Mouse (Mus musculus) kidney, adult 2 months (tissue): ENCODE results near the gene Atxn1.

Experiments
- CTCF ChIP-seq: fragments of 200-500 bp; conservative IDR thresholded peaks from 2 replicates; pipeline ENCODE4 v1.5.1; 2011; ENCODE audit warnings: low read depth, mild to moderate bottlenecking, control low read depth, low read length, moderate library complexity, mixed read lengths; ENCODE audit not compliant: insufficient read depth, insufficient read length
- POLR2A ChIP-seq: fragments of 200-500 bp; IDR thresholded peaks from one replicate; pipeline ENCODE4 v1.6.1; 2011; ENCODE audit warnings: low read depth, low read length, control low read depth

DNA sequence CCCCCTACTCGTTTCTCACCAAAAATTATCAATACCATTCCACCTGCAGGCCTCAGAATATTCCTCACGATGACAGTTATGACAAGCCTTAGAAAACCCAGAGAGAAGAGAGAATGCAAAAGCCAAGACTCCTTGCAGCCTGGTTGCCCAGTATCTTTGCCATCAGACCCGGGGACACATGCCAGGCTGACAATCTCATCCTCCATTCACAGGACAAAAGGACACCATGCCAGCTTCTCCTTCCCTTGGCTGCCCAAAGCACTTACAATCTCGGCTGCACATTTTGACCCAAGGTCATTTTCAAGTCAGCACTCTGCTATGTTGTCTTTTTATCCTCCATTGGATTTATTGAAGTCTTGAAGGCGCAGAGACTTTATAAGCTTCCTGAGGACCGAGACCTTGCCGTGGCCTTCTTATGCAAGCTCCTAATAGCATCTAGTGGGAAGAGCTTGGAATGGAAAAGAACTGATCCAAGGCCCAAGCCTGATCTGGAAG, 263.5 kb downstream of the Atxn1 start:
- TF ChIP-seq CTCF: no peak
- TF ChIP-seq POLR2A: no peak
